8 mouse cellular contexts compared by ENCODE assay signal in the genomic region with DNA sequence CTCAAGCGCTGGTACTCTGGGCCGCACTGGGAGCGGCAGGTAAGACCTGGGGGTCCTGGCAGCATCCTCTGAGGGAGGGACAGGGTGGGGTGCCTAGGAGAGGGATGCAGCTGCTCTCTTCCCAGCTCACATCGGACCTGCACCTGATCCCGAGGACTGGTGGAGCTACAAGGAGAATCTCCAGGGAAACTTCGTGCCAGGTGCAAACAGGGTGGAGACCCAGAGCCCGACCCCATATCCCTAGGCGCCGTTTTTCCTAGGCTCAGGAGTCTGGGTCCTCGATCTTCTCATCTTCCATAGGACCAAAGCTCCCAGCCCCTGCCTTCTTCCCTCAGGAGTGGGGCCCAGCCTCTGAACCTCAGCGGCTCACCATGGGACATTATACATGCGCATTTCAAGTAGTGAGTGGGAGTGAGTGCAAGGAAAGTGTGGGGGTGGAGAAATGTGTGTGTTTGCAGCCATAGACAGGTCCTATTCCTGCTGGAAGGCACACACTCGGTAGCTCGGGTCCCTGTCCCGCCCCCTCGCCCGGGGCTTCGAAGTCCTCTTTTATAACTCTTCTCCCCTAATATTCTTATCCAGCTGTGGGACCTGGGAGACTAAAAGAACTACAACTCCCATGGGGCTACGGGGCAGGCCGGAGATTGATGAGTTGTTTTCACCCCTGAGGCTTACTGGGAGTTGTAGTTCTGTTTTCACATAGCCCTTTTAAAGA. TPM values are rescaled to one million over a fixed set of nuclear protein-coding genes. Genes with fewer than 3 reads are reported as not detected.
A peak's percentile ranks its signal among the peaks of the same experiment; 100 is the strongest.
DNase-seq lines count a peak whose midpoint lies in the region; ATAC-seq and TF ChIP-seq lines count a peak whose summit lies in the region.

No protein-coding gene starts in this region.

- TF ChIP-seq POLR2A in liver, adult 2 months (IDR thresholded peaks at IDR 0.05; ENCODE audit: extremely low read depth, insufficient read depth, low read length): no peak
- TF ChIP-seq POLR2A in myocyte (IDR thresholded peaks at IDR 0.05; ENCODE audit: insufficient read length, low read depth): no peak

- under 1% methylated on average over 20 of the region's 20 CpGs for WGBS in embryonic facial prominence, embryonic 14.5 days
- under 1% methylated on average over 20 of the region's 20 CpGs for WGBS in heart, embryonic 11.5 days (ENCODE audit: insufficient replicate concordance)
- WGBS in kidney, embryonic 15.5 days: under 1% methylated on average over 20 of the region's 20 CpGs
- 4% methylated on average over 19 of the region's 20 CpGs for WGBS in liver, adult 2 months

- no peaks in the 10 kb centered on the region for H3K36me3 ChIP-seq in embryonic facial prominence, embryonic 14.5 days (ENCODE audit: control insufficient read depth, insufficient read depth, low read length)
- no peaks in the 10 kb centered on the region for H3K36me3 ChIP-seq in heart, embryonic 11.5 days (ENCODE audit: control insufficient read depth, insufficient read depth, low read length)
- no peaks in the 10 kb centered on the region for H3K36me3 ChIP-seq in kidney, embryonic 15.5 days
- no peaks in the 10 kb centered on the region for H3K36me3 ChIP-seq in liver, adult 2 months (ENCODE audit: control insufficient read depth, insufficient read depth, low read length)
- no peaks in the 10 kb centered on the region for H3K36me3 ChIP-seq in myocyte (ENCODE audit: control insufficient read depth, insufficient read depth)

- H3K4me2 ChIP-seq in embryonic facial prominence, embryonic 14.5 days (ENCODE audit: low read depth, low read length): peak overlapping the region; percentile 87
- peak overlapping the region; percentile 84 for H3K4me2 ChIP-seq in heart, embryonic 11.5 days
- H3K4me2 ChIP-seq in kidney, embryonic 15.5 days: peak overlapping the region; percentile 95
- peak overlapping the region; percentile 69 for H3K4me2 ChIP-seq in myocyte (ENCODE audit: low read depth)

- DNase-seq in urinary bladder, postnatal 36 days (ENCODE audit: low spot score in 2 of 2): peak; percentile 69 to 79
- no peak for DNase-seq in urinary bladder, postnatal 25 days (ENCODE audit: low spot score)
- DNase-seq in embryonic facial prominence, embryonic 14.5 days (ENCODE audit: low spot score): peak; percentile 94
- peak; percentile 75 for DNase-seq in liver, adult 2 months (ENCODE audit: extremely low read depth, low read depth, low spot score)
- DNase-seq in testis, postnatal 14 days (ENCODE audit: low spot score): peak; percentile 82

- peak overlapping the region; percentile 63 for H3K9ac ChIP-seq in embryonic facial prominence, embryonic 14.5 days (ENCODE audit: low read depth, low read length)
- H3K9ac ChIP-seq in heart, embryonic 11.5 days (ENCODE audit: low read depth, low read length): peak overlapping the region; percentile 54
- peak overlapping the region; percentile 47 for H3K9ac ChIP-seq in kidney, embryonic 15.5 days
- peak overlapping the region; percentile 67 for H3K9ac ChIP-seq in liver, adult 2 months (ENCODE audit: low read depth, low read length)

- H3K4me1 ChIP-seq in embryonic facial prominence, embryonic 14.5 days (ENCODE audit: control insufficient read depth, insufficient read depth, low read length): peaks cover 24% of the 10 kb centered on the region
- peaks cover 18% of the 10 kb centered on the region for H3K4me1 ChIP-seq in heart, embryonic 11.5 days (ENCODE audit: control insufficient read depth, insufficient read depth, low read length)
- H3K4me1 ChIP-seq in kidney, embryonic 15.5 days: peaks cover 44% of the 10 kb centered on the region
- peaks cover 12% of the 10 kb centered on the region for H3K4me1 ChIP-seq in liver, adult 2 months (ENCODE audit: control insufficient read depth, insufficient read depth, low read length)

- peaks cover 24% of the 10 kb centered on the region for H3K27me3 ChIP-seq in embryonic facial prominence, embryonic 14.5 days (replicated peaks; ENCODE audit: control insufficient read depth, insufficient read depth, low read length)
- H3K27me3 ChIP-seq in heart, embryonic 11.5 days (ENCODE audit: control insufficient read depth, insufficient read depth, low read length): peaks cover 29% of the 10 kb centered on the region
- H3K27me3 ChIP-seq in kidney, embryonic 15.5 days: peaks cover 29% of the 10 kb centered on the region
- H3K27me3 ChIP-seq in liver, adult 2 months (ENCODE audit: control insufficient read depth, insufficient read depth, low read length): peaks cover 7% of the 10 kb centered on the region; the same call in 1 of the 2 replicates
- peaks cover 16% of the 10 kb centered on the region for H3K27me3 ChIP-seq in myocyte (ENCODE audit: control insufficient read depth, insufficient read depth, insufficient read length)

- H3K79me2 ChIP-seq in liver, adult 2 months (ENCODE audit: control insufficient read depth, insufficient read depth, low read length): no peaks in the 10 kb centered on the region
- no peaks in the 10 kb centered on the region for H3K79me2 ChIP-seq in myocyte (ENCODE audit: control insufficient read depth, insufficient read depth)

- no peaks in the 10 kb centered on the region for H3K9me3 ChIP-seq in embryonic facial prominence, embryonic 14.5 days (ENCODE audit: control insufficient read depth, low read length)
- no peaks in the 10 kb centered on the region for H3K9me3 ChIP-seq in heart, embryonic 11.5 days (replicated peaks; ENCODE audit: control insufficient read depth, low read length)
- H3K9me3 ChIP-seq in kidney, embryonic 15.5 days (replicated peaks): no peaks in the 10 kb centered on the region

- no peak for TF ChIP-seq CTCF in liver, adult 2 months (IDR thresholded peaks at IDR 0.05; ENCODE audit: low read depth, low read length)

- H3K4me3 ChIP-seq in embryonic facial prominence, embryonic 14.5 days (ENCODE audit: low read depth, low read length): peak overlapping the region; percentile 46
- H3K4me3 ChIP-seq in heart, embryonic 11.5 days (ENCODE audit: low read depth, low read length): peak overlapping the region; percentile 46
- peak overlapping the region; percentile 50 for H3K4me3 ChIP-seq in kidney, embryonic 15.5 days (replicated peaks)
- H3K4me3 ChIP-seq in liver, adult 2 months (ENCODE audit: insufficient read depth, low read depth, low read length): peak overlapping the region; percentile 37; the same call in 1 of the 2 replicates
- peak overlapping the region; percentile 8 for H3K4me3 ChIP-seq in myocyte

- no peak overlapping the region for H3K27ac ChIP-seq in embryonic facial prominence, embryonic 14.5 days (replicated peaks; ENCODE audit: low read depth, low read length)
- no peak overlapping the region for H3K27ac ChIP-seq in heart, embryonic 11.5 days (ENCODE audit: low read depth, low read length)
- 0 out of 2 replicates have a peak overlapping the region, but pooled peaks have one; percentile 64 for H3K27ac ChIP-seq in kidney, embryonic 15.5 days
- H3K27ac ChIP-seq in liver, adult 2 months (replicated peaks; ENCODE audit: insufficient read depth, low read depth, low read length): no peak overlapping the region

- no peak for ATAC-seq in embryonic facial prominence, embryonic 14.5 days (ENCODE audit: low read depth)
- ATAC-seq in heart, embryonic 11.5 days (replicated peaks; ENCODE audit: insufficient number of reproducible peaks, low FRiP score, low TSS enrichment): no peak
- ATAC-seq in kidney, embryonic 15.5 days (replicated peaks; ENCODE audit: low FRiP score): peak; percentile 16; the same call in 1 of the 2 replicates

- H3ac ChIP-seq in myocyte (ENCODE audit: control insufficient read depth, insufficient read length): no peak overlapping the region

TF ChIP-seq in myocyte, 11 proteins besides CTCF, POLR2A, EP300 and RAD21 (continues in another document):
- no peak for TF ChIP-seq SRF (IDR thresholded peaks at IDR 0.05; ENCODE audit: control insufficient read depth, insufficient read length, low read depth)

RNA-seq across cellular contexts. Expression of gene Car11, which starts 0.8 kb away (rescaled TPM):
- polyA plus RNA-seq in embryonic facial prominence, embryonic 14.5 days (2014; fragmentation: Nextera tagmentation; extraction: Ambion mirVana): 7.9 and 8.9 TPM in 2 replicates
- polyA plus RNA-seq in heart, embryonic 11.5 days (2014; fragmentation: Nextera tagmentation; extraction: Ambion mirVana): 3.3 and 5.5 TPM in 2 replicates
- 8.6 and 8.8 TPM in 2 replicates for polyA plus RNA-seq in kidney, embryonic 15.5 days (2015; fragmentation: Nextera tagmentation; extraction: Ambion mirVana)
- total RNA-seq in liver, adult 2 months (2014; rRNA removed): 0.09 and 0.13 TPM in 2 replicates
- 0.59 and 1.6 TPM in 2 replicates for polyA plus RNA-seq in liver, adult 2 months (2012; rRNA removed)
- polyA plus RNA-seq in myocyte (2012; fragmentation: generic; extraction: Trizol): 3.6 TPM

RNA-seq across cellular contexts. Expression of gene Dbp, which starts 4.4 kb away (rescaled TPM):
- polyA plus RNA-seq in embryonic facial prominence, embryonic 14.5 days (2014; fragmentation: Nextera tagmentation; extraction: Ambion mirVana): 3.4 and 4.7 TPM in 2 replicates
- polyA plus RNA-seq in heart, embryonic 11.5 days (2014; fragmentation: Nextera tagmentation; extraction: Ambion mirVana): 3.3 and 3.5 TPM in 2 replicates
- 3.7 and 4.7 TPM in 2 replicates for polyA plus RNA-seq in kidney, embryonic 15.5 days (2015; fragmentation: Nextera tagmentation; extraction: Ambion mirVana)
- total RNA-seq in liver, adult 2 months (2014; rRNA removed): 93.0 and 110 TPM in 2 replicates
- 8.6 and 17.0 TPM in 2 replicates for polyA plus RNA-seq in liver, adult 2 months (2012; rRNA removed)
- polyA plus RNA-seq in myocyte (2012; fragmentation: generic; extraction: Trizol): 26.2 TPM

RNA-seq across cellular contexts. Expression of gene Sec1, which starts 6.3 kb away (rescaled TPM):
- 2.1 and 2.5 TPM in 2 replicates for polyA plus RNA-seq in embryonic facial prominence, embryonic 14.5 days (2014; fragmentation: Nextera tagmentation; extraction: Ambion mirVana)
- 0.24 and 0.99 TPM in 2 replicates for polyA plus RNA-seq in heart, embryonic 11.5 days (2014; fragmentation: Nextera tagmentation; extraction: Ambion mirVana)
- 0.19 and 0.29 TPM in 2 replicates for polyA plus RNA-seq in kidney, embryonic 15.5 days (2015; fragmentation: Nextera tagmentation; extraction: Ambion mirVana)
- total RNA-seq in liver, adult 2 months (2014; rRNA removed): not detected in 2 replicates
- not detected in 2 replicates for polyA plus RNA-seq in liver, adult 2 months (2012; rRNA removed)
- polyA plus RNA-seq in myocyte (2012; fragmentation: generic; extraction: Trizol): 0.41 TPM

RNA-seq across cellular contexts. Expression of gene Rpl18, which starts 14.8 kb away (rescaled TPM):
- 1,174 and 1,204 TPM in 2 replicates for polyA plus RNA-seq in embryonic facial prominence, embryonic 14.5 days (2014; fragmentation: Nextera tagmentation; extraction: Ambion mirVana)
- 764 and 836 TPM in 2 replicates for polyA plus RNA-seq in heart, embryonic 11.5 days (2014; fragmentation: Nextera tagmentation; extraction: Ambion mirVana)
- polyA plus RNA-seq in kidney, embryonic 15.5 days (2015; fragmentation: Nextera tagmentation; extraction: Ambion mirVana): 1,132 and 1,166 TPM in 2 replicates
- 436 and 542 TPM in 2 replicates for total RNA-seq in liver, adult 2 months (2014; rRNA removed)
- polyA plus RNA-seq in liver, adult 2 months (2012; rRNA removed): 366 and 534 TPM in 2 replicates
- 3,224 TPM for polyA plus RNA-seq in myocyte (2012; fragmentation: generic; extraction: Trizol)

RNA-seq across cellular contexts. Expression of gene Ntn5, which starts 16.6 kb away (rescaled TPM):
- polyA plus RNA-seq in embryonic facial prominence, embryonic 14.5 days (2014; fragmentation: Nextera tagmentation; extraction: Ambion mirVana): 3.4 and 3.7 TPM in 2 replicates
- not detected in 2 replicates for polyA plus RNA-seq in heart, embryonic 11.5 days (2014; fragmentation: Nextera tagmentation; extraction: Ambion mirVana)
- 0.21 and 0.24 TPM in 2 replicates for polyA plus RNA-seq in kidney, embryonic 15.5 days (2015; fragmentation: Nextera tagmentation; extraction: Ambion mirVana)
- not detected in 2 replicates for total RNA-seq in liver, adult 2 months (2014; rRNA removed)
- not detected in 2 replicates for polyA plus RNA-seq in liver, adult 2 months (2012; rRNA removed)
- polyA plus RNA-seq in myocyte (2012; fragmentation: generic; extraction: Trizol): 3.6 TPM
